Mouse (Mus musculus): Measurements from ENCODE around the gene Zmat1. TPM values are rescaled to one million over a fixed set of nuclear protein-coding genes. Genes with fewer than 3 reads are reported as not detected.
"Not testable (repeated sequence)": the region's sequence is repeated elsewhere in the genome, so short reads cannot be mapped to it uniquely, and the experiment has no call there.

Zmat1 gene
- total RNA-seq (2014; rRNA removed) (3.6 and 4.3 TPM in 2 replicates), polyA plus RNA-seq (2012; rRNA removed) (0.39 and 0.46 TPM in 2 replicates)

DNA sequence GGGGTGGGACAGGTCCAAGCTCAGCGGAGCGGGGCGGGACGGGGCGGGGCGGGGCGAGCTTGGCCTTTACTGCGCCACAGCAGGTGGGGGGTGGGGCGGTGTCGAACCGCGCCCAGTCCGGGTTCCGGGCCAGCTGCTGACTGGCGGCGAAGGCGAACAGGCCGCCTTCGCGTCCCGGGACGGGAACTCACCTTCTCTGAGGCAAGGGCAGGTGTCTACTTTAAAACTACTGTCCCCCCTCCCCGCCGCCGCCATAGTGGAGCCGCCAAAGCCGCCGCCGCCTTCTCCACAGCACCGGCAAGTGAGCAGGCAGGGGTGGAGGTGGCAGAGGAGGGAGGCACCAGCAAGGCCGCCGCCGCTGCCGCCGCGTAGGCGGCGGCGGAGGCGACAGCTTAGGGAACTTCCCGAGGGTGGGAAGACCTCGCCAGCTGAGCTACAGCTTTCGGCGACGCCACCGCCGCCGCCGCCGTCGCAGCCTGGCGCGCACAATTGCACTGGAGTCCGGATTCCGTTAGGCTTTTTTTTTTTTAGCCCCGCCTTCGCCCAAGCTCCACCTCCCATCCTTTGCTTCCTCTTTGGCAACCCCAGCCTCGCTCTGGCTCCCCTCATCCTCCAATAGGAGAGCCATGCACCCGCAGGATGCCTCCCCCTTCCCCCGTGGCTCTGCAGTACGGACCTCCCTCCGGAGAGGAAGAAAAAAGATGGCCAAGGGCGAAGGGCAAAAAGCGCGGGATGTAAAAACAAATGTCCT lies at the start of gene Zmat1:
Gene Zmat1 (minus strand): TSS at position 490 of the 751 bp plus-strand sequence.
- DNase-seq (ENCODE audit: extremely low read depth, low read depth, low spot score), result peak; percentile 90
- H3K9ac ChIP-seq (ENCODE audit: low read depth, low read length), result peak within 1 kb of the TSS; percentile 100
- no peaks in the 10 kb centered on the region for H3K36me3 ChIP-seq (ENCODE audit: control insufficient read depth, insufficient read depth, low read length)
- H3K4me1 ChIP-seq (ENCODE audit: control insufficient read depth, insufficient read depth, low read length), result peaks cover 3% of the 10 kb centered on the region; the same call in 1 of the 2 replicates
- TF ChIP-seq POLR2A (IDR thresholded peaks at IDR 0.05; ENCODE audit: extremely low read depth, insufficient read depth, low read length), result peak; percentile 76
- TF ChIP-seq CTCF (IDR thresholded peaks at IDR 0.05; ENCODE audit: low read depth, low read length), result no peak
- peak within 1 kb of the TSS; percentile 91 for H3K4me3 ChIP-seq (ENCODE audit: insufficient read depth, low read depth, low read length)
- WGBS, result under 1% methylated on average over 50 of the region's 65 CpGs
- H3K79me2 ChIP-seq (ENCODE audit: control insufficient read depth, insufficient read depth, low read length), result no peaks in the 10 kb centered on the region
- H3K27me3 ChIP-seq (ENCODE audit: control insufficient read depth, insufficient read depth, low read length), result no peaks in the 10 kb centered on the region
- H3K27ac ChIP-seq (replicated peaks; ENCODE audit: insufficient read depth, low read depth, low read length), result peak within 1 kb of the TSS; percentile 100

DNA sequence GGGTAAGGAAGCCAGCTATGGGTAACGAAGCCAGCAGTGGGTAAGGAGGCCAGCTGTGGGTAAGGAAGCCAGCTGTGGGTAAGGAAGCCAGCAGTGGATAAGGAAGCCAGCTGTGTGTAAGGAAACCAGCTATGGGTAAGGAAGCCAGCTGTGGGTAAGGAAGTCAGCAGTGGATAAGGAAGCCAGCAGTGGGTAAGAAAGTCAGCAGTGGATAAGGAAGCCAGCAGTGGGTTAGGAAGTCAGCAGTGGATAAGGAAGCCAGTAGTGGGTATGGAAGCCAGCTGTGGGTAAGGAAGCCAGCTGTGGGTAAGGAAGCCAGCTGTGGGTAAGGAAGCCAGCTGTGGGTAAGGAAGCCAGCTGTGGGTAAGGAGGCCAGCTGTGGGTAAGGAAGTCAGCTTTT lies 44.9 kb upstream of the Zmat1 start:
- H3K4me1 ChIP-seq (ENCODE audit: control insufficient read depth, insufficient read depth, low read length); DNase-seq (ENCODE audit: extremely low read depth, low read depth, low spot score); H3K79me2 ChIP-seq (ENCODE audit: control insufficient read depth, insufficient read depth, low read length); H3K27me3 ChIP-seq (ENCODE audit: control insufficient read depth, insufficient read depth, low read length); H3K36me3 ChIP-seq (ENCODE audit: control insufficient read depth, insufficient read depth, low read length); H3K9ac ChIP-seq (ENCODE audit: low read depth, low read length); H3K27ac ChIP-seq (replicated peaks; ENCODE audit: insufficient read depth, low read depth, low read length); H3K4me3 ChIP-seq (ENCODE audit: insufficient read depth, low read depth, low read length): not testable (repeated sequence)
- 77% methylated on average over 1 of the region's 1 CpGs for WGBS

DNA sequence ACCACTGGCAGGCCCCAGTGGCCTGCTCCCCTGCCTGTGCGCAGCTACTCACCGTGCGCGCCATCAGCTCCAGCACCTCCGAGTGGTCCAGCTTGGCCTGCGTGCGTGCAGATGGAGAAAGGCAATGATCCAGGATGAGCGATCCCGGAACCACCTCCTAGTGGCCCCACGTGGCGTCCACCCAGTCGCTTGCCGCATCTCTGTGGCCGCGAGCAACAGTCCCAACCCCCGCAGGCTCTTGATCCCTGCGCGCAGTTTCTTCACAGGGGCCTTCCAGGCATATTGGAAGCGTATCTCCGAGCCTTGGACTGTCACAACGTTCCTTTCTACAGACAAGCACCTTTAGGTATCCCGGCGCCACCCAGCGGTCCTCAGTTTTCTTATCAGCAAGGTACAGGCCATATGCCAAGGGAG lies 27.0 kb upstream of the Zmat1 start:
- Histone ChIP-seq H3K27me3 (ENCODE audit: control insufficient read depth, insufficient read depth, low read length) (no peaks in the 10 kb centered on the region), H3K9ac (ENCODE audit: low read depth, low read length) (no peak overlapping the region), H3K27ac (replicated peaks; ENCODE audit: insufficient read depth, low read depth, low read length) (no peak overlapping the region), H3K4me3 (ENCODE audit: insufficient read depth, low read depth, low read length) (no peak overlapping the region), H3K4me1 (ENCODE audit: control insufficient read depth, insufficient read depth, low read length) (no peaks in the 10 kb centered on the region), H3K79me2 (ENCODE audit: control insufficient read depth, insufficient read depth, low read length) (no peaks in the 10 kb centered on the region), H3K36me3 (ENCODE audit: control insufficient read depth, insufficient read depth, low read length) (no peaks in the 10 kb centered on the region)
- WGBS, result 5% methylated on average over 24 of the region's 24 CpGs
- no peak for TF ChIP-seq CTCF (IDR thresholded peaks at IDR 0.05; ENCODE audit: low read depth, low read length)
- TF ChIP-seq POLR2A (IDR thresholded peaks at IDR 0.05; ENCODE audit: extremely low read depth, insufficient read depth, low read length), result no peak
- peak; percentile 4 for DNase-seq (ENCODE audit: extremely low read depth, low read depth, low spot score)

DNA sequence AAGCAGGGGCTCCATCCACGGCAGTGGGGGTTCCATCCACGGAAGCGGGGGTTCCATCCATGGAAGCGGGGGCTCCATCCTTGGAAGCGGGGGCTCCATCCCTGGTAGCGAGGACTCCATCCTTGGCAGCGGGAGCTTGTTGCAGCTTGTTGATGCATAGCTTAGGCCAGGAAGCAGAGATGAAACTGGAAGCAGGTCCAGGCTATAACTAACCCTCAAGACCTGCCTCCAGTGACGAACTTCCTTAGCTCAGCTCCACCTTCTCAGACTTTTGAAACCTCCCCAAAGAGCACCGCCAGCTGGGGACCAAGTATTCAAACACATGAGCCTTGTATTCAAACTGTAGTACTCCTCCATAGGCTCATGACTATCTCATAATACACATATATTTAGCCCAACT lies 16.1 kb upstream of the Zmat1 start:
- no peak for DNase-seq (ENCODE audit: extremely low read depth, low read depth, low spot score)
- Histone ChIP-seq H3K4me3 (ENCODE audit: insufficient read depth, low read depth, low read length) (no peak overlapping the region), H3K27ac (replicated peaks; ENCODE audit: insufficient read depth, low read depth, low read length) (no peak overlapping the region), H3K27me3 (ENCODE audit: control insufficient read depth, insufficient read depth, low read length) (no peaks in the 10 kb centered on the region), H3K4me1 (ENCODE audit: control insufficient read depth, insufficient read depth, low read length) (no peaks in the 10 kb centered on the region), H3K36me3 (ENCODE audit: control insufficient read depth, insufficient read depth, low read length) (no peaks in the 10 kb centered on the region), H3K79me2 (ENCODE audit: control insufficient read depth, insufficient read depth, low read length) (no peaks in the 10 kb centered on the region), H3K9ac (ENCODE audit: low read depth, low read length) (no peak overlapping the region)
- 93% methylated on average over 9 of the region's 9 CpGs for WGBS
- TF ChIP-seq CTCF (IDR thresholded peaks at IDR 0.05; ENCODE audit: low read depth, low read length) (no peak), POLR2A (IDR thresholded peaks at IDR 0.05; ENCODE audit: extremely low read depth, insufficient read depth, low read length) (no peak)

DNA sequence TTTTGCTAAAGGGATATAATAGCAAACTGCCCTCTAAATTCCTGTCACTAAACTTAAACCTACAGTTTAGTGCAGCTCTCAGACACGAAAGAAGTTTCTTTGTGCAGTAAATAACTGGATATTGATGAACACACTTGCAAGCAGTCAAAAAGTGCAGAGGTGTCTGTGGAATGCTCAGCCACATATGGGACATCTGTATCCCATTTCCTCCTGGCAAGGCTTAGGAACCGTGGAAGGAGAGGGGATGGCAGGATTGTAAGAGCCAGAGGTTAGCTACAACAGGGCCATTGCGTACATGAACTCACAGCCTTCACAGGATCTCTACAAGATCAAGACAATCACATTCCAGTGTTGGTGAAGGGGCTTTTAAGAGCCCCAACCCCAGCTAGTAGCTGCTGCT lies 2.4 kb upstream of the Zmat1 start:
- H3K36me3 ChIP-seq (ENCODE audit: control insufficient read depth, insufficient read depth, low read length), result no peaks in the 10 kb centered on the region
- WGBS, result 76% methylated on average over 3 of the region's 3 CpGs
- TF ChIP-seq CTCF (IDR thresholded peaks at IDR 0.05; ENCODE audit: low read depth, low read length), result no peak
- no peak for TF ChIP-seq POLR2A (IDR thresholded peaks at IDR 0.05; ENCODE audit: extremely low read depth, insufficient read depth, low read length)
- no peaks in the 10 kb centered on the region for H3K27me3 ChIP-seq (ENCODE audit: control insufficient read depth, insufficient read depth, low read length)
- no peaks in the 10 kb centered on the region for H3K79me2 ChIP-seq (ENCODE audit: control insufficient read depth, insufficient read depth, low read length)
- H3K4me3 ChIP-seq (ENCODE audit: insufficient read depth, low read depth, low read length), result no peak overlapping the region
- no peak overlapping the region for H3K27ac ChIP-seq (replicated peaks; ENCODE audit: insufficient read depth, low read depth, low read length)
- H3K9ac ChIP-seq (ENCODE audit: low read depth, low read length), result no peak overlapping the region
- DNase-seq (ENCODE audit: extremely low read depth, low read depth, low spot score), result no peak
- H3K4me1 ChIP-seq (ENCODE audit: control insufficient read depth, insufficient read depth, low read length), result peaks cover 3% of the 10 kb centered on the region; the same call in 1 of the 2 replicates

DNA sequence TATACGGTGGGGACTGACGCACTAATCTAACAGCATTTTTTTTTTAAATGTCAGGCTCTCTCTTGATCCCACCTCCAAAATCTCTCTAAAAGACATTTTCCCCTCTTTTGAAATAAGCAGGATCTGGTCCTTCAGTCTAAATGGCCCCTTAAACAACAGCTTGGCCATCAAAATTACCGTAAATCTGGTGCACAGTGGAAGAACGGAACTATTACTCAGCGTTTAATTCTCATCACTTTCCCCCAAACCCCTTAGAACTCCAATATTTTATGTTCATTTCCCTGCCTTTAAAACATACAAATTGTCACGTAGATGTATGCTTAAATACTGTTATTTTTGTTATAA lies 434 bp upstream of the Zmat1 start:
- H3K36me3 ChIP-seq (ENCODE audit: control insufficient read depth, insufficient read depth, low read length), result no peaks in the 10 kb centered on the region
- H3K79me2 ChIP-seq (ENCODE audit: control insufficient read depth, insufficient read depth, low read length), result no peaks in the 10 kb centered on the region
- no peak for TF ChIP-seq POLR2A (IDR thresholded peaks at IDR 0.05; ENCODE audit: extremely low read depth, insufficient read depth, low read length)
- no peak for TF ChIP-seq CTCF (IDR thresholded peaks at IDR 0.05; ENCODE audit: low read depth, low read length)
- 0 out of 2 replicates have a peak overlapping the region, but pooled peaks have one; percentile 32 for H3K27ac ChIP-seq (replicated peaks; ENCODE audit: insufficient read depth, low read depth, low read length)
- no peak overlapping the region for H3K9ac ChIP-seq (ENCODE audit: low read depth, low read length)
- DNase-seq (ENCODE audit: extremely low read depth, low read depth, low spot score), result no peak
- WGBS, result 11% methylated on average over 6 of the region's 6 CpGs
- H3K27me3 ChIP-seq (ENCODE audit: control insufficient read depth, insufficient read depth, low read length), result no peaks in the 10 kb centered on the region
- H3K4me1 ChIP-seq (ENCODE audit: control insufficient read depth, insufficient read depth, low read length), result peaks cover 3% of the 10 kb centered on the region; the same call in 1 of the 2 replicates
- peak overlapping the region; percentile 19; the same call in 1 of the 2 replicates for H3K4me3 ChIP-seq (ENCODE audit: insufficient read depth, low read depth, low read length)

All from liver, adult 2 months (tissue).